Mouse (Mus musculus) ES-E14 (cell line): ENCODE results near the gene Arpc4.

ENCODE experiments used
- HCFC1 ChIP-seq: IDR thresholded peaks from 2 replicates; pipeline ENCODE4 v1.6.1; 2012; ENCODE audit warnings: low read length, inconsistent platforms, borderline replicate concordance; ENCODE audit not compliant: insufficient read depth
- MAFK ChIP-seq: IDR thresholded peaks from 2 replicates; pipeline ENCODE4 v1.6.1; 2014; ENCODE audit warnings: mild to moderate bottlenecking, low read depth, low read length, inconsistent platforms; ENCODE audit not compliant: insufficient read depth
- ZC3H11A ChIP-seq: IDR thresholded peaks from 2 replicates; pipeline ENCODE4 v1.6.1; 2012; ENCODE audit warnings: low read depth, mild to moderate bottlenecking, inconsistent platforms, low read length, borderline replicate concordance
- ZNF384 ChIP-seq: IDR thresholded peaks from 2 replicates; pipeline ENCODE4 v1.6.1; 2012; ENCODE audit warnings: low read depth, low read length, inconsistent platforms

- TF ChIP-seq ZNF384, result no peak
- no peak for TF ChIP-seq MAFK
- no peak for TF ChIP-seq HCFC1
- TF ChIP-seq ZC3H11A, result no peak
These were observed 14.1 kb downstream of the Arpc4 start for GRCm38 (mm10) chr6:113392015-113392386.
